ENCODE assay signal across 1 mouse cellular context in genomic region chr7:141176173-141176572, GRCm38 (mm10).
TF ChIP-seq lines count a peak whose summit lies in the region.

No protein-coding gene starts in this region.

TF ChIP-seq in CH12.LX, 34 proteins besides CTCF, POLR2A, EP300 and RAD21 (continued from another document):
- no peak for TF ChIP-seq MAX (IDR thresholded peaks at IDR 0.05; ENCODE audit: low read length)
- TF ChIP-seq NRF1 (IDR thresholded peaks at IDR 0.05; ENCODE audit: low read depth, low read length) = no peak
- TF ChIP-seq TBP (conservative IDR thresholded peaks at IDR 0.05; ENCODE audit: low read depth, low read length) = no peak
- peak; percentile 90 for TF ChIP-seq ZC3H11A (IDR thresholded peaks at IDR 0.05; ENCODE audit: low read depth, low read length)
- TF ChIP-seq MYC (IDR thresholded peaks at IDR 0.05; ENCODE audit: low read depth, low read length) = peak; percentile 59; the same call in 1 of the 2 replicates
- TF ChIP-seq JUND (conservative IDR thresholded peaks at IDR 0.05; ENCODE audit: low read depth, low read length) = no peak
- TF ChIP-seq USF2 (conservative IDR thresholded peaks at IDR 0.05; ENCODE audit: low read depth, low read length) = no peak
- TF ChIP-seq GABPA (IDR thresholded peaks at IDR 0.05; ENCODE audit: insufficient replicate concordance, low read depth, low read length) = no peak
- TF ChIP-seq ETS1 (conservative IDR thresholded peaks at IDR 0.05; ENCODE audit: low read depth, low read length) = no peak
- TF ChIP-seq MAFK (IDR thresholded peaks at IDR 0.05; ENCODE audit: insufficient replicate concordance, low read length) = no peak
- no peak for TF ChIP-seq NELFE (IDR thresholded peaks at IDR 0.05; ENCODE audit: low read depth, low read length)
- TF ChIP-seq BHLHE40 (IDR thresholded peaks at IDR 0.05; ENCODE audit: low read depth, low read length) = no peak
- no peak for TF ChIP-seq CHD1 (IDR thresholded peaks at IDR 0.05; ENCODE audit: low read depth, low read length)
- TF ChIP-seq ZNF384 (IDR thresholded peaks at IDR 0.05; ENCODE audit: low read depth, low read length) = no peak
- TF ChIP-seq USF1 (IDR thresholded peaks at IDR 0.05; ENCODE audit: low read depth, low read length) = no peak
- no peak for TF ChIP-seq ELF1 (IDR thresholded peaks at IDR 0.05; ENCODE audit: low read depth, low read length)
- no peak for TF ChIP-seq E2F4 (IDR thresholded peaks at IDR 0.05; ENCODE audit: insufficient replicate concordance, low read depth, low read length)
- TF ChIP-seq UBTF (IDR thresholded peaks at IDR 0.05; ENCODE audit: low read depth, low read length) = no peak
- TF ChIP-seq MAZ (IDR thresholded peaks at IDR 0.05; ENCODE audit: low read depth, low read length) = no peak
- TF ChIP-seq TCF12 (IDR thresholded peaks at IDR 0.05; ENCODE audit: low read depth, low read length) = no peak
- TF ChIP-seq MEF2A (IDR thresholded peaks at IDR 0.05; ENCODE audit: borderline replicate concordance, low read depth, low read length) = peak; percentile 51; the same call in 1 of the 2 replicates
- no peak for TF ChIP-seq ZKSCAN1 (IDR thresholded peaks at IDR 0.05; ENCODE audit: borderline replicate concordance, low read depth, low read length)
- TF ChIP-seq JUN (IDR thresholded peaks at IDR 0.05; ENCODE audit: insufficient read depth, low read depth, low read length) = no peak
- peak; percentile 44; the same call in 1 of the 2 replicates for TF ChIP-seq IRF4 (IDR thresholded peaks at IDR 0.05; ENCODE audit: low read depth, low read length)
- TF ChIP-seq KAT2A (IDR thresholded peaks at IDR 0.05; ENCODE audit: insufficient replicate concordance, low read length) = no peak
- no peak for TF ChIP-seq POLR2AphosphoS2 (IDR thresholded peaks at IDR 0.05; ENCODE audit: low read depth, low read length)
- no peak for TF ChIP-seq PAX5 (IDR thresholded peaks at IDR 0.05; ENCODE audit: low read length)
- TF ChIP-seq CHD2 (IDR thresholded peaks at IDR 0.05; ENCODE audit: low read length) = no peak
- 0 out of 2 replicates have a peak, but pooled peaks have one; percentile 39 for TF ChIP-seq SIN3A (IDR thresholded peaks at IDR 0.05; ENCODE audit: low read length)
